Mouse (Mus musculus): ENCODE data around the gene Rnf168. TPM values are rescaled to one million over a fixed set of nuclear protein-coding genes. Genes with fewer than 3 reads are reported as not detected.
"Not testable (repeated sequence)": the region's sequence is repeated elsewhere in the genome, so short reads cannot be mapped to it uniquely, and the experiment has no call there.

Rnf168 gene
- total RNA-seq (2015; ENCODE audit: low replicate concordance): 20.5 and 25.6 TPM in 2 replicates
- total RNA-seq (2017; ENCODE audit: low replicate concordance): 47.7 and 49.8 TPM in 2 replicates

DNA sequence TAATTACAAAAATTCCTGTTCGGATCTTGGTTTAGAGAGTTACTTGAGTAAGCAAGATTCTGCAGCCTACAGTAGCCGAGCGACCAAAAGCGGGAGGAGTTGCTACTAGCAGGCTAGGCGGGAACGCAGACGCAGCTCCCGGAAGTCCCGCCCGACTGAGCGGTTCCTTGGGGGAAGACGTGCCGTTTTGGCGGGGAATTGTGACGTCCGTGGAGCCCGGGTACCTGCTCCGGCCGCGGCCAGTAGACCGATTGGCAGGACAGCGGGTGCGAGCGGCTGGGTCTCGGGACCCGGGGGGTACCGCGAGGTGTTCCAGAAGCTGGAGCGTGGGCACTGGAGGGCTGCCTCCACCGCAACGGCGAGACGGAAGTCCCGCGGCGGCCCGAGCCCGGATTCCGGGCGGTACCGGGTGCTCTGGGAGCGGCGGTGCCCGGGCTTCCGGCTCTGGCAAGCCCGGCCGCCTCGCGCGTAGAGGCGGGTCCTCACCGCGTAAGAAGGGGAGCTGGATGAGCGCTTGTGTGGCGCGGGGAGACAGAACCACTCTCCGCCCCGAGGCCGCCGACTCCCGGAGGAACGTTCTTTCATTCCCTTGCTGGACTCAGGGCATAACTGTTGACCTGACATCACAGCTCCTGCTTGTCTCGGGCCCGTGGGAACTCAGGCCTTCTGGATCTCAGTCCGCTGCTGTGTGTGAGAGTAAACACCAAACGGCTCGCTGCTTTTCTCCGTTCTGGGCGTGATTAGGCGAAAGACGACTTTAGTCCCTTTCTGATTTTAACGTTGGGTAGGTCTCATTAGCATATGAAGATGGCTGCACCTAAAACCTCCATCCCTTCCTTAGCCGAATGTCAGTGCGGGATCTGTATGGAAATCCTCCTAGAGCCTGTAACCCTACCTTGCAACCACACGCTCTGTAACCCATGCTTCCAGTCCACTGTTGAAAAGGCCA, at the start of gene Rnf168:
Gene Rnf168 (plus strand): TSS at position 152 of the 949 bp plus-strand sequence.
- ATAC-seq (replicated peaks; ENCODE audit: low FRiP score, poor library complexity, severe bottlenecking): peak; percentile 94

DNA sequence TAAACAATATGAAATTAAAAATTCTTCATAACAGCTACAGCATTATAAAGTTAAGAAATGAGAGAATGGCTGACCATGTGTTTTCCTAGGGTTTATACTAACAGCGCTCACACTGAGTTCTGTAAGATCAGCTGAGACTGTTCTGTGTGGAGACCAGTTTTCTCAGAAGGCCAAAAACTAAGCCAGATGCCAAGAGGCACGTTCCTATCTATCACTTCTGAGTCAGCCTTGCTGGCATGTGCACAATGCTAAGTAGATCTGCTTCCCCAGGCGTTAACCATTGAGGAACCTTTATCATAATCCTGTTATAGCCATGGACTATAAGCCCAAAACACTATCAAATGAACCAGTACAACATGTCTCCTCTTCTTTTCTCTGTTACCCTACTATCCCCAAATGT, 45.2 kb upstream of the Rnf168 start:
- not testable (repeated sequence) for ATAC-seq (replicated peaks; ENCODE audit: low FRiP score, poor library complexity, severe bottlenecking)

DNA sequence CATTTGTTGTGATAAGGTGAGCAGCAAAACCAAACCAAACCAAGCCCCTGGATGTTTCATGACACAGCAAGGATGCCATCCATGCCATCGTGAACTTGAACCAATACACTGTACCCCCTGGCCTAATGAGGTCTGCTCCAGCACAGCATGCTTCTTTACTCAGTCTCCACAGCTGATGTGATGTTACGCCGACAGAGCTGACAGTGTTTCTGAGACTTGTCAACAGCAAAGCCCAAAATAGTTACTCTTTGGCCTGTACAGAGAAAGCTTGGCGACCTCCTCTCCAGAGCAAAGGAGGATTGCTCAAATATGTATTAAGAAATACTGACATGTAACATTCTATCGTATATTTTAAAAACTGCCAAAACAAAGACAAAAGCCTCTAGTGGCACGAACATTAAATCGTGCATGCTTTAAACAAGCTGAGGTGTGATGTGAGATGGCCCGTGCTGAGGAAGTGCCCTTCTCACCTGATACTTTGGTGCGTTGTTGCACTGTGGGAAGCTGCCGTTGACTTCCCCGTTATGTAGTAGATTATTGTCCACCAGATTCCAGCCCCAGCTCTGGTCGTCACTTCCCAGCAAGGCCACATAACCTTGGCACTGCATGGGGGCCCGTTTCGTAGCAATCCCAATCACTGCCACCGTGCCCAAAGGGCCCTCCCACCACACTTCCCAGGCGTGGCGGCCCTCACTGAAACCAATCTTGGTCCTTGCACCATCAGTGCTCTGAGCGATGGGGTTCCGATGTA, 39.2 kb upstream of the Rnf168 start:
- ATAC-seq (replicated peaks; ENCODE audit: low FRiP score, poor library complexity, severe bottlenecking): no peak

DNA sequence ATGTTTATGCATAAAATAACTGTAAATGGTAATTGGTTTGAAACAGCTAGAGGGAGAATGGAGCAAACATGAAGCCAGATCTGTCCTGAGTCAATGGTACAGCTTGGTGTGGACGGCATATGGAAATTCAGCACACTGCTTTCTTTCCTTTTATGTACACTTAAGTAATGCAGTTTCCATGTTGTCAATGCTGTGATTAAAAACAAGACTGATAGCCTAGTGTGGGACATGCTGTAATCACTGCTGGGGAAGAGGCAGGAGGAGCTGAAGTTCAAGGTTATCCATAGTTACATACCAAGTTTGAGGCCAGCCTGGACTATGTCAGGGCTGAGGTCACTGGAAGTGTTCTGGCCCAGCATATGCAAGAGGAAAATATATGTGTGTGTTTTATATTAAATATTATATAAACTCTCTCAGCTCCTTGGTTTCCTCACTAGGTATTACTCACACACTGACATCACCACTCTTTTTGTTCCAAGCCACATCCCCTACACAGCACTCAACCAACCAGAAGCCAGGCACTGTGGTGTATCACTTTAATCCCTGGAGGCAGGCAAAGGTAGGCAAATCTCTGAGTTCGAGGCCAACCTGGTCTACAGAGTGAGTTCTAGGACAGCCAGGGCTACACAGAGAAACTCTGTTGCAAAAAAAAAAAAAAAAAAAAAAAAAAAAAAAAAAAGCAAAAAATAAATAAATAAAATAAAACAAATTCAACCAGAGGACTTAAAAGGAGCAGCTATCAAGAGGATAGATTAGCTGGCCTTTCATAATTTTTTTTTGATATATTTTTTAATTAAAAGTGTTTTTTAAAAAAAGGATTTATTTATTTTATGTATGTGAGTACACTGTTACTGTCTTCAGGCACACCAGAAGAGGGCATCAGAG, 37.6 kb upstream of the Rnf168 start:
- ATAC-seq (replicated peaks; ENCODE audit: low FRiP score, poor library complexity, severe bottlenecking): no peak

DNA sequence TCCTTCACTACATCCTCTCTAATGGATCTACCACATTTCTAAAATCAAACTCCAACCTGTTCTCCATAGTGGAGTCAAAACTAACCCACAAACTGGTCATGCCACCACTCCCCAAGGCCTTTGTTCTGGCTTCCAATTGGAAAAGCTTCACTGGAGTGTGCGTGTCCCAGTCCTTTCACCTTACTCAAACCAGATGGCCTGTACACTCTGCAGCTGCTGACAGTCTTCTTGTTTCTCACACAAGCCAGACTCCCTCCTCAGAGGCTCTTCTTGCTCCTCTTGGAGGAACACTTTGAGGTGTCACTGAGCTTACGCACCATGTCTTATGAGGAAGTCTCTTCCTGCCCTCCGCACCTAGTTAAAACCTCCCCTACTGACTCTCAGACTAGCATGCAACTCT, 33.4 kb upstream of the Rnf168 start:
- ATAC-seq (replicated peaks; ENCODE audit: low FRiP score, poor library complexity, severe bottlenecking): no peak

DNA sequence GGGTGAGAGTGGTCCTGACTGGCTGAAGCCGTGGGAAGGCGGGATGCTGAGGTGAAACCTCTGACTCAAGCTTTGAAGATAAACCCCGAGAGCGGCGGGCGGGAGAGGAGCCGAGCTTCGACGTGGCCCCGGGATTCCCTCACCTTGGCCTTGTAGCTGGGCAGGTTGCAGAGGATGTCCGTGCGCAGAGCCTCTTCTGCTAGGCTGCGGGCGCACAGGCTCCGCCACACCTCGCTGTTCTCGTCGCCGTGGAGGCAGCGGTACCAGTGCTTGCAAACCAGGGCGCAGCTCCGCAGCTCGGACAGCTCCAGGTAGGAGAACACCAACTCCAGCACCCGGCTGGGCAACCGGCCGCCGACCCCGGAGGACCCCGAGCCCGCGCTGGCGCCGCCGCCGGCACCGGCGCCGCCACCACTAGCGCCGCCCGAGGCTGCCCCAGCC, 30.9 kb upstream of the Rnf168 start:
- ATAC-seq (replicated peaks; ENCODE audit: low FRiP score, poor library complexity, severe bottlenecking): peak; percentile 55

DNA sequence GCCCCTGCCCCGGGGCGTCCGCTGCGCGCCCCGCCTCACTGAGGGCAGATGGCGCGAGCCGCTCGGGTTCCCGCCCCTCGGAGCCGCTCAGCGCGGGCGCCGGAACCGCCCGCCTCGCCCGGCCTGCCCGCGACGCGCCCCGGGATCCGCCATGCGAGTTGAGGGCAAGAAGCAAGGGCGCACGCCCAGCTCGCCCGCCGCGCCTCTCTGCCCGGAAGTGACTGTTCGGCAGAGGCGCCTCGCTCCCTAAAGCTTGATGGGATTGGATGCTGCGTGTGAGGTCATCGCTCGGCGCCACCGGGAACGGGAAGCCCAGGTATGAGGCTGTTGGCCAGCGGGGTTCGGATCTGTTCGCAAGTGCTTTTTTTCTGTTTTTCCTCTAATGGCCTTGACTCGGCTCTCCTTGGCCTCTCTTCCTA, 30.3 kb upstream of the Rnf168 start, which contains the start of the genes Fbxo45 and Wdr53:
Gene Fbxo45 (minus strand): TSS at position 207 of the 419 bp plus-strand sequence.
Gene Wdr53 (plus strand): TSS at position 276 of the 419 bp plus-strand sequence.
- peak; percentile 96 for ATAC-seq (replicated peaks; ENCODE audit: low FRiP score, poor library complexity, severe bottlenecking)

DNA sequence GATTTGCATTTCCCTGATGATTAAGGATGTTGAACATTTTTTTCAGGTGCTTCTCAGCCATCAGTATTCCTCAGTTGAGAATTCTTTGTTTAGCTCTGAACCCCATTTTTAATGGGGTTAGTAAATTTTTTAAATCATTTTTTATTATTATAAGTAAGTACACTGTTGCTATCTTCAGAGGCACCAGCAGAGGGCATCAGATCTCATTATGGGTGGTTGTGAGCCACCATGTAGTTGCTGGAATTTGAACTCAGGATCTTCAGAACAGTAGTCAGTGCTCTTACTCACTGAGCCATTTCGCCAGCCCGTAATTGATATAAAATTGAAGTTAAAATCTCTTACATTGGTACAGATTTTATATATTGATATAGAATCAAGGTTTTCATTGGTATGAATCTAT, 13.0 kb upstream of the Rnf168 start:
- not testable (repeated sequence) for ATAC-seq (replicated peaks; ENCODE audit: low FRiP score, poor library complexity, severe bottlenecking)

DNA sequence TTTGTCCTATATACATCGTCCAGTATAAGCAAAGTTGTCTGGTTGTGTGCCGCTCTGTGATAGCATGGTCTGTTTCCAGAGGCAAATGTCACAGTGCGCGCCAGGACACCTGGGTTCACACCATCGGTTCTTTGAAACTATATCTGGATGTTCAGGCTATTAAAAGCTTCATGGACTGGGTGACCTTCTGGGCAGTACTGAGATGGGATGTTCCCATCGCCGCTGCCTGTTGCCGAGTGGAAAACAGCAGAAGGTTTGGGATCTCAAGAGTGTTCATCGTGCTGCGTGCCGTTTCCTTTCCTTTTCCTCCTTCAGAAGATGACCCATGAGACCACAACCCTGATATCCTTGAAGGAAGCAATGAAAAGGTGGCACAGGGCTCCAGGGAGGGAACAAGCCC, 6.0 kb upstream of the Rnf168 start, which contains the start of gene Smco1:
Gene Smco1 (plus strand): TSS at position 178 of the 400 bp plus-strand sequence.
- no peak for ATAC-seq (replicated peaks; ENCODE audit: low FRiP score, poor library complexity, severe bottlenecking)

DNA sequence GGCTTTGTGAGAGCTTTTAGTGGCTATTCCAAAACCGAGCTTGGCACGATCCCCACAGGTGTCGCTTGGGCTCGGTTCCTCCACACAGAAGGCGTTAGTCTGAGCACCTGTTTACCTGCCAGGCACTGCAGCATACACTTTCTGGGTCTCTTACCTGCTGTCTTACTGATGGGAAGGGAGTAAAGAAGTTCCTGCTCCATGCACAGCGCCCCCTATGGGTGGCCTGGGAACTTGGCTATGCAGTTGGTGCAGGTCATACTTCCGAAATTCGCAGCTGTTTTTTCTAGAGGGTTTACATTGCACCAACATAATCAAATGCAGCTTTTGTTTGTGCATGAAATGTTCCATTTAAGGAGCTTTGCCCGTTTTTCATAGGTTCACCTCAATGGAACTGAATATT, 3.9 kb upstream of the Rnf168 start:
- no peak for ATAC-seq (replicated peaks; ENCODE audit: low FRiP score, poor library complexity, severe bottlenecking)

DNA sequence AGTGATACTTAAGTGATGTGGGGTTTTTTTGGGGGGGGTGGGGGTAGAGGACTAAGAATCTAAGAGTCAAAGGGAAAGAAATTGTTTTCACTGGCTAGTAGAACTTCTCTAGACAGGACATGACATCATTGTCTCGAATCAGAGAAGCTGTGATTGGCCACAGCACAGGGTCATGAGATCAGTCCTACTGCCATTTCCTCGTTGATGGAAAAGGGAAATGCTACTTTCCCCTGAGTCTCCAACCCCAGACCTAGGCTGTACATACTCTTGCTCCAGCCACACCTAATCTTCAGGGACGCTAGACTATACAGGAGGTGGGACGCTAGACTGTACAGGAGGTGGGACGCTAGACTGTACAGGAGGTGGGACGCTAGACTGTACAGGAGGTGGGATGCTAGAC, 2.2 kb upstream of the Rnf168 start:
- ATAC-seq (replicated peaks; ENCODE audit: low FRiP score, poor library complexity, severe bottlenecking): no peak

DNA sequence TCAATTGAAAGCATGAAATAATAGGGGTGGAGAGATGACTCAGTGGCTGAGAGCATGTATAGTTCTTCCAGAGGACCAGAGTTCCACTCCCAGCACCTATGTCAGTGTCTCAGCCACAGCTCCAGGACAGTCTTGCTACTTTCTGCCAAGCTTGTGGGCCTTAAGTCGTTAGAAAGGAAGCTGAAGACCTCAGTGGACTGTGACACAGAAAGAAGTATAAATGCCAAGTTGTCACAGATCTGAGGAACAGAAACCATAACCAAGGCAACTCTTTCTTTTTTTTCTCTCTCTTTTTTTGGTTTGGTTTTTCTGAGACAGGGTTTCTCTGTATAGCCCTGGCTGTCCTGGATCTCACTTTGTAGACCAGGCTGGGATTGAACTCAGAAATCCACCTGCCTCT, 1.4 kb upstream of the Rnf168 start:
- no peak for ATAC-seq (replicated peaks; ENCODE audit: low FRiP score, poor library complexity, severe bottlenecking)

DNA sequence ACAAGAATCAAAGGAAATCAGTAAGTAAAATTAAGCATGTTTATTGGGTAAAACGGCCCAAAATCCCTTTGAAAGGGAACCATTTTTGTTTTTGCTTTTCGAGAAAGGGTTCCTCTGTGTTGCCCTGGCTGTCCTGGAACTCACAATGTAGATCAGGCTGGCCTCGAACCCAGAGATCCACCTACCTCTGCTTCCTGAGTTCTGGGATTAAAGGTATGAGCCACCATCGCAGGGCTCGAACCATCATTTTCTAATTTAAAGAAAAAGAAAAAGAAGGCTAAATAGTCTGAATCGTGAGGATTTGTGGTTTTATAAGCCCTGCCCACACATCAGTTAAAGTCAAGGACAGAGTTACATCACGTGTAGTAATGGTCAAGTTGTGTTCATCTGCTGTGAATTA, 1.1 kb downstream of the Rnf168 start:
- ATAC-seq (replicated peaks; ENCODE audit: low FRiP score, poor library complexity, severe bottlenecking): no peak

DNA sequence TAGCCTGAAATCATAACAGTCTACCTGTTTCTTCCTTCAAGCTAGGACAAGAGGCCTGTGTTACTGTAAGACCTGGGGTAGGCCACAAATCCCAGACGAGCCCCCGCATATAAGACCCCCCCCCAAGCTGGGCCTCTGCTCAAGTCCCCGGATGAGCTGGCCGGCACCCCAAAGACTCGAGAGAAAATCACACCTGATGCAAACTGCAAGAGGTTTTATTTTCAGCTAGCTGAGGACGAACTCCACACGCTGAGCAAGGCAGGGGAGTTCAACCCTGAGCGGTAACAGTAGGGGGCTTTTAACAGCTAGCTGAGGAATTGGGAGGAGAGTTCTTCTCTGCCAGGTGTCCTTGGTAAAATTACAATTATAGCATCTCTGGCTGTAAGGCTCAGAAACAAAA, 3.0 kb downstream of the Rnf168 start:
- ATAC-seq (replicated peaks; ENCODE audit: low FRiP score, poor library complexity, severe bottlenecking): no peak

DNA sequence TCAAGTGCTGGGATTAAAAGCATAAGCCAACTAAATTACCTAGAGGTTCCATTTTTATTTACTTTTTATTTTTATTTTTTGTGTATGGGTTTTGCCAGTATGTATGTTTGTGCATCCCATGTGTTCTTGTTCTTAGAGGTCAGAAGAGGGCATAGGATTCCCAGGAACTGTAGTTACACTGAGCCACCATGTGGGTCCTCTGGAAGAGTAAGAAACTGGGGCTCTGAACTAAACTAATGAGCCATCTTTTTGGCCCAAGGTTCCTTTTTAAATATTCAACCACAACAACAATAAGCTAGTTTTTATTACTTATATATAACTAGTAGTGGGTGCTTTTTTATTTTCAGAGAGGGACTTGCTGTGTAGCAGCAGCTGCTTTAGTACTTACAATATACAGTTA, 5.3 kb downstream of the Rnf168 start:
- ATAC-seq (replicated peaks; ENCODE audit: low FRiP score, poor library complexity, severe bottlenecking): no peak

DNA sequence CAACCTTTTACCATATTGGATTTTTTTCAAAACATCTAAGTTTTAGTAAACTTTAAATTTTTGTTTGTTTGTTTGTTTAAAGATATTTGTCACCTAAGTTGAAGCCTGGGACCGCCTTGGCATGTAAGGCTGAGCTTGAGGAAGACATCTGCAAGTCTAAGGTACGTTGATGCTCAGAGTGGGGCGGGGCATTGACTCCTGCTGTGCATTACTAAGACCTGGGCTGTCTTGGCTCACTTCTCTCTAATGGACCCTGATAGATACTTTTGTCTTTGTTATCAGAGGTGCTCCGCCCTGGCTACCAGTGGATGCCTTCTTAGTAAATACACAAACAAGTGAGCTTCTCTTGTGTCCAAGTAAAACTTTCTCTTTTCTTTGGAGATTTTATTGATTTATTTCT, 14.6 kb downstream of the Rnf168 start:
- no peak for ATAC-seq (replicated peaks; ENCODE audit: low FRiP score, poor library complexity, severe bottlenecking)

DNA sequence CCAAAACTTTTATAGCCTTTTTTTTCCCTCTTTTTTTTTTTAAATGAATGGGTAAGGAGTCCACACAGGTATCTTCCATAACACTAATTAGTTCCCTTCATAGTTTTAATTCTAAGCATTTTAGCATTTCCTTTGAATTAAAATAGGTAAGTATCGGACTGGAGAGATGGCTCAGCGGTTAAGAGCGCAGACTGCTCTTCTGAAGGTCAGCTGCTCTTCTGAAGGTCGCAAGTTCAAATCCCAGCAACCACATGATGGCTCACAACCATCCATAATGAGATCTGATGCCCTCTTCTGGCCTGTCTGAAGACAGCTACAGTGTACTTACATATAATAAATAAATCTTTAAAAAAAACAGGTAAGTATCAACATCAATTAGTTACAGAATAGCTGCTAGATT, 22.4 kb downstream of the Rnf168 start:
- not testable (repeated sequence) for ATAC-seq (replicated peaks; ENCODE audit: low FRiP score, poor library complexity, severe bottlenecking)

DNA sequence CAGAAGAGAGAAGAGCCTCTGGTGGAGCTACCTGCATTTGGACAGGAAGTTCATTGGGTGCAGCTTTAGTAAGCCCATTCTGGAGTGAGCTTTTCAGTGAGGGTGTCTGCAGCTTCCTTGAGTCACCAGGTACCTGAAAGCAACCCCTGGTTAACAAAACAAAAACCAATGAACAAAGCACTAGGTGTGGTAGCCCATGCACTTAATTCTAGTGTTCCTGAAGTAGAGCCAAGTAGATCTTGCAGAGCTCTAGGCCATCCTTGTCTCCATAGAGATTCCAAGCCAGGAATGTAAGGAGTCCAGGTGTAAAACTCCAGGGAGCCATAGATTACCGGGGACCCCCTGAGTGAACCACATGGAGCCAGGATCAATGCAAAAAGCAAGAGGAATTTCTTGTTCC, 25.8 kb downstream of the Rnf168 start:
- no peak for ATAC-seq (replicated peaks; ENCODE audit: low FRiP score, poor library complexity, severe bottlenecking)

DNA sequence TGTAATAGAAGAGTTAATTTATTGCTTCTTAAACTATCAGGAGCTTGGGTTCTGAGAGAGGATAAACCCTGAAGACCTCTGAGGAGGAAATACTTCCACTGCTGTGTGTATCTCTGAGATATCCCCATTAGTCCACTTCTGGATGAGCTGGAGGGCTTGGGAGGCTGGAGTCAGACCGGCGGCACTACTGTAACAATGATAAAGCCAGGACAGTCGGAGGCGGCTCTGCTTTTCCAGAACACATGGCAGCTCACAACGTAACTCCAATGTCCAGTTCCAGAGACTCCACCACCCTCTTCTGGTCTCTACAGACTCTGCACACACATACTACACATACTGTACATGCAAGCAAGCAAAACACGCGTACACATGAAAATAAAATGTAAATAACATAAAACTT, 26.6 kb downstream of the Rnf168 start:
- ATAC-seq (replicated peaks; ENCODE audit: low FRiP score, poor library complexity, severe bottlenecking): no peak

DNA sequence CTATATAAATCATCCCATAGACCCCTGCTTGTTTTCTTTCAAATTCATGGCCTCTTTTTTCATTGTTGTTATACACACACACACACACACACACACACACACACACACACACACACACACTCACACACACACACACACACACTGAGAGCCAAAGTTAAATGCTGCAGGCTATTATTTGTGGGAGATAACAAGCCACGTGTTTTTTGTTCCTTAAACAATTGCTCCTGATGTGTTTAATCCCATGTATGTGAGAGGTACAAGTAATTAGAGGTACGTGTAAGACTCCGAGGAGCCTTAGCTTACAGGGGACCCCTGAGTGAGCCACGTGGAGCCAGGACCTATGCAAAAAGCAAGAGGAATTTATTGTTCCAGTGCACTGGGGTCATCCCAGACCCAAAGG, 34.7 kb downstream of the Rnf168 start:
- ATAC-seq (replicated peaks; ENCODE audit: low FRiP score, poor library complexity, severe bottlenecking): no peak
